Mouse (Mus musculus) heart, postnatal 0 days (tissue): Measurements from ENCODE around the gene Hist1h2ag. TPM values are rescaled to one million over a fixed set of nuclear protein-coding genes. Genes with fewer than 3 reads are reported as not detected.
A peak's percentile ranks its signal among the peaks of the same experiment; 100 is the strongest.

ENCODE experiments used
- ATAC-seq: fragments of 200-750 bp; cut with Nextera tagmentation; 2 replicates; pipeline ENCODE4 v1.8.0; 2017; ENCODE audit warnings: low read depth, moderate number of reproducible peaks, moderate library complexity; ENCODE audit not compliant: insufficient read depth
- DNase-seq: peaks from one replicate; pipeline ENCODE4 v3.0.0-alpha.2; 2016; ENCODE audit warnings: low spot score
- H3K27ac ChIP-seq: fragments of 300-500 bp; sonication (generic); 2 replicates; pipeline ENCODE4 v1.5.1; 2014; ENCODE audit warnings: low read depth, mild to moderate bottlenecking
- H3K27me3 ChIP-seq: fragments of 300-500 bp; sonication (generic); 2 replicates; pipeline ENCODE4 v1.6.1; 2014; ENCODE audit warnings: low read length, mixed read lengths; ENCODE audit not compliant: control insufficient read depth, insufficient read depth
- H3K36me3 ChIP-seq: fragments of 300-500 bp; sonication (generic); replicated peaks from 2 replicates; pipeline ENCODE4 v1.6.1; 2014; ENCODE audit warnings: low read length, mixed read lengths; ENCODE audit not compliant: control insufficient read depth, insufficient read depth
- H3K4me1 ChIP-seq: fragments of 300-500 bp; sonication (generic); 2 replicates; pipeline ENCODE4 v1.6.1; 2014; ENCODE audit warnings: antibody characterized with exemption; ENCODE audit not compliant: control insufficient read depth, insufficient read depth
- H3K4me2 ChIP-seq: fragments of 300-500 bp; sonication (generic); 2 replicates; pipeline ENCODE4 v1.6.1; 2014; ENCODE audit warnings: low read depth, mild to moderate bottlenecking, low read length, moderate library complexity
- H3K4me3 ChIP-seq: fragments of 300-500 bp; sonication (generic); 2 replicates; pipeline ENCODE4 v1.5.1; 2014; ENCODE audit warnings: low read depth, low read length
- H3K9ac ChIP-seq: fragments of 300-500 bp; sonication (generic); replicated peaks from 2 replicates; pipeline ENCODE4 v1.6.1; 2014; ENCODE audit warnings: low read depth, low read length, mixed read lengths
- H3K9me3 ChIP-seq: fragments of 300-500 bp; sonication (generic); replicated peaks from 2 replicates; pipeline ENCODE4 v1.6.1; 2016; ENCODE audit warnings: low read length; ENCODE audit not compliant: control insufficient read depth
- CTCF ChIP-seq: IDR thresholded peaks from 2 replicates; pipeline ENCODE4 v1.5.1; 2016; ENCODE audit warnings: antibody characterized with exemption, control low read depth, low read depth
- EP300 ChIP-seq: IDR thresholded peaks from 2 replicates; pipeline ENCODE4 v1.6.1; 2016; ENCODE audit warnings: antibody characterized with exemption, low read depth
- WGBS: fragments of 180-500 bp; shearing (Covaris S2); extraction: QIAGEN DNeasy Blood & Tissue Kit; methylation state at CpG from one replicate; pipeline ENCODE4 v1.1.7; 2014; 5-methylcytosine and 5-hydroxymethylcytosine counted together
- polyA plus RNA-seq: library from polyadenylated mRNA; unstranded; fragments of >200 nt; fragmentation: Nextera tagmentation; extraction: Ambion mirVana; gene quantifications from 2 replicates; pipeline ENCODE4 v1.2.1, GENCODE M21; 2015
- total RNA-seq: library from RNA; depleted of rRNA; stranded (reverse); fragments of >200 nt; gene quantifications from 2 replicates; pipeline ENCODE4 v1.2.3, GENCODE M21; 2014; ENCODE audit warnings: low replicate concordance

Gene Hist1h2ag
- total and polyA plus RNA-seq, 2 experiments from 2014 or later: 7.6 to 658 TPM

DNA sequence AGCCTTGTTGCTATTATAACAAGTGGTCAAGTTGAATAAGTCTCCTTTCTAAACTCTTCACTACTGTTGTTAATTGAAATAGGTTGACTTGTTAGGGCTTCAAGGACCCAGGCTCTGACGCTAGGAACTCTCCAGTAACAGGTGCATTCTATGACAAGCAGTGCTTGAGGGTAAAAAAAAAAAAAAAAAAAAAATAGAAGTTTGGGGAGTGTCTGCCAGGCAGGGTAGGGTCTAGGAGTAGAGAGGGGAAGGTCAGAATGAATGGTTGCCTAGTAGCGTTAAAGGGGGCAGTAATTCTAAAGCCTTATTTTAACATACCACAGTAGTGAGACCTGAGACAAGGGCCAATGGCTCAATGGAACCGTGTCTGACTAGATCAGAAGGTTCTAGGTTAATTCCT lies 44.3 kb downstream of the Hist1h2ag start:
- peaks cover 97% of the 10 kb centered on the region for H3K27me3 ChIP-seq
- H3K4me1 ChIP-seq: 0 out of 2 replicates have a peak, but pooled peaks cover 3% of the 10 kb centered on the region
- H3K9me3 ChIP-seq: no peaks in the 10 kb centered on the region
- DNase-seq (no peak), ATAC-seq (no peak)
- H3K9ac ChIP-seq: no peak overlapping the region
- H3K27ac ChIP-seq: no peak overlapping the region
- no peaks in the 10 kb centered on the region for H3K36me3 ChIP-seq
- 39% methylated on average over 3 of the region's 3 CpGs for WGBS
- TF ChIP-seq CTCF: no peak
- no peak overlapping the region for H3K4me2 ChIP-seq
- no peak overlapping the region for H3K4me3 ChIP-seq

GRCm38 (mm10) chr13:21997821-21998220 lies 44.9 kb downstream of the Hist1h2ag start:
- 11% methylated on average over 4 of the region's 4 CpGs for WGBS
- Histone ChIP-seq H3K4me3 (no peak overlapping the region), H3K27ac (no peak overlapping the region), H3K9me3 (no peaks in the 10 kb centered on the region), H3K4me1 (0 out of 2 replicates have a peak, but pooled peaks cover 3% of the 10 kb centered on the region), H3K27me3 (peaks cover 94% of the 10 kb centered on the region), H3K36me3 (no peaks in the 10 kb centered on the region), H3K4me2 (no peak overlapping the region), H3K9ac (no peak overlapping the region)
- TF ChIP-seq EP300: no peak
- TF ChIP-seq CTCF: no peak
- DNase-seq: no peak
- ATAC-seq: no peak

DNA sequence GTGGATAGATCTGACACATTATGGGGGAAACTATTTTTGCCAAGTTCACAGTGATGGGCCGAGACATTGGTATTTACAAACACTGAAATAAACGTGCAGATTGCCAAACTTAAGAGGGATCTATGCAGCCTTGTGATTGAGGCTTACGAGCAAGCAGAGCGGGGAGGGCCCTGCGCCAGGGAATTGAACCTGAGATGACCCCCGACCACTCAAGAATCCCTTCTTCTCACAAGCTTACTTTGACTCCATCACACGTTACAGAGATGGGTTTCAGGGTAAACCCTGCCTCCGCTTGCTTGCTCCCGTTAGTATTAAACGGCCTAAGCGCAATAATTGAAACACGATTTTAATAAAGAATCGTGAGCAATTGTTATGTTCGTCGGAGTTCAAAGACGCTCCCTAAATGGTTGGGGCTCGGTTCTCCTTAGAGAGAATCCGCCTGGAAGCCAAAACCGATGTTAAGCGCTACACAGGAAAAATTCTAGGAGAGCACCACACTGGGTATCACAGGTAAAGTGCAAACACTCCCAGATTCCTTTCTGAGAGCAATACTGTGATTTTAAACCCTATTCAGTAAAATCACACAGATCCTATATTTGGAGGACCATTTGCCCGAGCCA lies 45.4 kb downstream of the Hist1h2ag start:
- 0 out of 2 replicates have a peak, but pooled peaks cover 3% of the 10 kb centered on the region for H3K4me1 ChIP-seq
- TF ChIP-seq EP300 (no peak), CTCF (no peak)
- H3K9ac ChIP-seq: no peak overlapping the region
- H3K4me3 ChIP-seq: peak overlapping the region; percentile 40
- DNase-seq (no peak), ATAC-seq (no peak)
- no peak overlapping the region for H3K27ac ChIP-seq
- H3K27me3 ChIP-seq: peaks cover 92% of the 10 kb centered on the region
- H3K36me3 ChIP-seq: no peaks in the 10 kb centered on the region
- WGBS: 5% methylated on average over 21 of the region's 21 CpGs
- H3K4me2 ChIP-seq: peak overlapping the region; percentile 59
- H3K9me3 ChIP-seq: no peaks in the 10 kb centered on the region

- peak overlapping the region; percentile 59 for H3K4me2 ChIP-seq
- H3K27ac ChIP-seq: no peak overlapping the region
- no peak for TF ChIP-seq CTCF
- TF ChIP-seq EP300: no peak
- DNase-seq (no peak), ATAC-seq (no peak)
- H3K27me3 ChIP-seq: peaks cover 87% of the 10 kb centered on the region
- WGBS: 3% methylated on average over 13 of the region's 13 CpGs
- no peak overlapping the region for H3K9ac ChIP-seq
- no peaks in the 10 kb centered on the region for H3K36me3 ChIP-seq
- H3K4me3 ChIP-seq: peak overlapping the region; percentile 40; the same call in 1 of the 2 replicates
- H3K4me1 ChIP-seq: 0 out of 2 replicates have a peak, but pooled peaks cover 3% of the 10 kb centered on the region
- 0 out of 2 replicates have a peak, but pooled peaks cover under 1% of the 10 kb centered on the region for H3K9me3 ChIP-seq
Measured at GRCm38 (mm10) chr13:21996840-21997185, 45.9 kb downstream of the Hist1h2ag start.

GRCm38 (mm10) chr13:21996101-21996839 lies 46.5 kb downstream of the Hist1h2ag start:
- ATAC-seq (no peak), DNase-seq (no peak)
- peak overlapping the region; percentile 40; the same call in 1 of the 2 replicates for H3K4me3 ChIP-seq
- no peak overlapping the region for H3K9ac ChIP-seq
- TF ChIP-seq EP300 (no peak), CTCF (no peak)
- peaks cover 83% of the 10 kb centered on the region for H3K27me3 ChIP-seq
- WGBS: 5% methylated on average over 12 of the region's 12 CpGs
- 0 out of 2 replicates have a peak, but pooled peaks cover 3% of the 10 kb centered on the region for H3K4me1 ChIP-seq
- H3K27ac ChIP-seq: no peak overlapping the region
- H3K9me3 ChIP-seq: peaks cover 6% of the 10 kb centered on the region; the same call in 1 of the 2 replicates
- peak overlapping the region; percentile 59 for H3K4me2 ChIP-seq
- no peaks in the 10 kb centered on the region for H3K36me3 ChIP-seq
